Mouse (Mus musculus): ENCODE data around the gene Cldn8. TPM values are rescaled to one million over a fixed set of nuclear protein-coding genes. Genes with fewer than 3 reads are reported as not detected.

Gene Cldn8
- polyA plus RNA-seq, 1 experiment, result not detected

GRCm38 (mm10) chr16:88561617-88562164, 1.3 kb downstream of the Cldn8 start:
- Histone ChIP-seq H3K4me3 (ENCODE audit: insufficient read depth, low read depth, low read length) (no peak overlapping the region), H3K27ac (replicated peaks; ENCODE audit: low read depth, low read length) (no peak overlapping the region), H3K4me1 (ENCODE audit: control insufficient read depth, insufficient read depth, insufficient read length, low read length) (no peaks in the 10 kb centered on the region)

GRCm38 (mm10) chr16:88542488-88542887, 20.5 kb downstream of the Cldn8 start:
- Histone ChIP-seq H3K4me3 (ENCODE audit: insufficient read depth, low read depth, low read length) (no peak overlapping the region), H3K27ac (replicated peaks; ENCODE audit: low read depth, low read length) (no peak overlapping the region), H3K4me1 (ENCODE audit: control insufficient read depth, insufficient read depth, insufficient read length, low read length) (no peaks in the 10 kb centered on the region)

- Histone ChIP-seq H3K27ac (replicated peaks; ENCODE audit: low read depth, low read length) (no peak overlapping the region), H3K4me1 (ENCODE audit: control insufficient read depth, insufficient read depth, insufficient read length, low read length) (no peaks in the 10 kb centered on the region), H3K4me3 (ENCODE audit: insufficient read depth, low read depth, low read length) (no peak overlapping the region)
Observed at GRCm38 (mm10) chr16:88539841-88540487, 23.0 kb downstream of the Cldn8 start.

- Histone ChIP-seq H3K27ac (replicated peaks; ENCODE audit: low read depth, low read length) (no peak overlapping the region), H3K4me1 (ENCODE audit: control insufficient read depth, insufficient read depth, insufficient read length, low read length) (no peaks in the 10 kb centered on the region), H3K4me3 (ENCODE audit: insufficient read depth, low read depth, low read length) (no peak overlapping the region)
Observed at GRCm38 (mm10) chr16:88511348-88511747, 51.6 kb downstream of the Cldn8 start.

Other genes with a start within 250 kb of the Cldn8 start
- not detected in 2 replicates for gene Cldn17, start 56.2 kb downstream of the Cldn8 start, polyA plus RNA-seq (2012; ENCODE audit: insufficient read depth, insufficient read length, missing spikeins)
- not detected in 2 replicates for gene Krtap24-1, start 49.1 kb upstream of the Cldn8 start, polyA plus RNA-seq (2012; ENCODE audit: insufficient read depth, insufficient read length, missing spikeins)
- gene 2310079G19Rik, start 64.5 kb upstream of the Cldn8 start, polyA plus RNA-seq (2012; ENCODE audit: insufficient read depth, insufficient read length, missing spikeins), result not detected in 2 replicates
- gene Krtap26-1, start 84.6 kb upstream of the Cldn8 start, polyA plus RNA-seq (2012; ENCODE audit: insufficient read depth, insufficient read length, missing spikeins), result not detected in 2 replicates
- not detected in 2 replicates for gene Krtap27-1, start 108.5 kb upstream of the Cldn8 start, polyA plus RNA-seq (2012; ENCODE audit: insufficient read depth, insufficient read length, missing spikeins)
- not detected in 2 replicates for gene 2310061N02Rik, start 144.8 kb upstream of the Cldn8 start, polyA plus RNA-seq (2012; ENCODE audit: insufficient read depth, insufficient read length, missing spikeins)
- gene Krtap13-1, start 165.7 kb upstream of the Cldn8 start, polyA plus RNA-seq (2012; ENCODE audit: insufficient read depth, insufficient read length, missing spikeins), result not detected in 2 replicates
- not detected in 2 replicates for gene Krtap13, start 188.5 kb upstream of the Cldn8 start, polyA plus RNA-seq (2012; ENCODE audit: insufficient read depth, insufficient read length, missing spikeins)
- gene 2310034C09Rik, start 195.7 kb upstream of the Cldn8 start, polyA plus RNA-seq (2012; ENCODE audit: insufficient read depth, insufficient read length, missing spikeins), result not detected in 2 replicates
- not detected in 2 replicates for gene 2310057N15Rik, start 211.0 kb upstream of the Cldn8 start, polyA plus RNA-seq (2012; ENCODE audit: insufficient read depth, insufficient read length, missing spikeins)
- gene Gm5965, start 214.7 kb upstream of the Cldn8 start, polyA plus RNA-seq (2012; ENCODE audit: insufficient read depth, insufficient read length, missing spikeins), result not detected in 2 replicates
- not detected in 2 replicates for gene Gm20741, start 249.0 kb upstream of the Cldn8 start, polyA plus RNA-seq (2012; ENCODE audit: insufficient read depth, insufficient read length, missing spikeins)